Mouse (Mus musculus) right cerebral cortex, adult 18-20 months (tissue): ENCODE data around the gene Zfp706.

Experiments
- DNase-seq: peaks from one replicate; pipeline ENCODE4 v3.0.0; 2022; ENCODE audit warnings: mixed read lengths

Gene Zfp706

DNA sequence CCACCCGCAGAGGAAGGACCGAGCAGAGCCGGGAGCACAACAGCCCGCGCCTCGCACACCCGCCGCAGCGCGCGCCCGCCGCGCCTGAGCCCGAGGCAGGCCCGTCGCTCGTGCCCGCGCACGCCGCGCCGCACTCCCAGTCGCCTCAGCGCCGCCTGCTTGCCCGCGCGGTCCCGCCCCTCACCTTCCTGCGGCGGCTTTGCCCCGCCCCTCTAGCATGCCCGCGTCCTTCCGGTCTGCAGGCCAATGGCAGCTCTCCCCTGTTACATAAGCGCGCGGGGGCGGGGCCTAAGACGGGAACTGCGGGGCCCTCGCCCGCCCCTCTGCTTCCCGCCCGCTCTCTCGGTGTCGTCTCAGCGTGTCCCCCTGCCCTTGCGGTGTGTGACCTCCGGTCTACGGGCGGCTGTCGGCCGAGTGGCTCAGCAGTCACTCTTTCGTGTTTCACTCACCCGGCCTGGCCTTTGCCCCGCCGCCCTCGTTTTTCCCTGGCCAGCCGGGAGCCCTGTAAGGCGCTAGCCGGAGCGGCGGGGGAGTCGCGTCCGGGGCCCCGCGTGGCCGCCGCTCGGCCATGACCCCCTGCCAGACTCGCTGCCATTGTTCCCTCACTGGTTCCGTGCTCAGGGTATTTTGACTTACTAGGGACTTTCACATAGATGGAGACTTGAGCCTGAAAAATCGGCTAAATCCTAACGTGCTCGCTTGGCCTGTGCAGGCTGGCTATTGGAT is at the start of gene Zfp706:
Gene Zfp706 (minus strand): TSS at position 541 of the 726 bp plus-strand sequence.
- DNase-seq: peak; percentile 99

GRCm38 (mm10) chr15:37054582-37054981 is 47.0 kb upstream of the Zfp706 start:
- no peak for DNase-seq

GRCm38 (mm10) chr15:37053085-37053762 is 45.7 kb upstream of the Zfp706 start:
- peak; percentile 80 for DNase-seq

- no peak for DNase-seq
Measured at GRCm38 (mm10) chr15:37047403-37047802, 39.8 kb upstream of the Zfp706 start.

GRCm38 (mm10) chr15:37046586-37046985 is 39.0 kb upstream of the Zfp706 start:
- DNase-seq: no peak

DNA sequence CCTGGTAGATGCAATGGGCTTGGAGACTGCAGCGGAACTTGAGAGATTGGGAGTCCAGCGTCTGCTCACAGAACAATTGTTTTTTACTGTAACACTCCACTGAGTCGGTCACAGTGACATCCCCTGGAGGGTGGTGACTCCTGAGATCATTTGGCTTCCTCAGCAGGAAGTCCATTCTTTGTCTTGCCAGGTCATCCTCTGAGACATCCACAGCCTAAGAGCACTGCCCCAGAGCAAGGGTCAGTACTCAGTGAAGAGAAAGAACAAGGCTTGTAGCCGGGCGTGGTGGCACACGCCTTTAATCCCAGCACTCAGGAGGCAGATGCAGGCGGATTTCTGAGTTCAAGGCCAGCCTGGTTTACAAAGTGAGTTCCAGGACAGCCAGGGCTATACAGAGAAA is 38.6 kb upstream of the Zfp706 start:
- DNase-seq: no peak

- DNase-seq: peak; percentile 79
Measured at GRCm38 (mm10) chr15:37045456-37045855, 37.9 kb upstream of the Zfp706 start.

DNA sequence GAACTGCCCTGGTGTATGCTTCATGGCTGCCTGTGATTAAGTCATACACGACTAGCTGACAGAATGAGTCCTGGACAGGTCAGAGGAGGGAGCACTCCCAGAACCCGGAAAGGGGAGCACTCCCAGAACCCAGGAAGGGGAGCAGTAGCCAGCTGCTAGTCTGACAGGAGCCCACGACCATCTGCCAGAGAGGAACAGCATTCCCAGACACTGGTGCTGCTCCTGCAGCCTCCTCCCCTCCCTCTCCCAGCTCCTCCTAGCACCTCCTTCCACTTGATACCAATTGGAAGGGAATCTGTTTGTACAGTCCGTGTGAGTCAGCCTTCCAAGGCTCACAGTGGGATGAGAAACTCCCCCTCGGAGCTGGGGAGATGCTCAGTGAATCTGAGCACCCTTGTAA is 35.0 kb upstream of the Zfp706 start:
- DNase-seq: peak; percentile 86

GRCm38 (mm10) chr15:37041214-37041613 is 33.6 kb upstream of the Zfp706 start:
- DNase-seq: peak; percentile 57

- no peak for DNase-seq
Measured at GRCm38 (mm10) chr15:37038666-37039065, 31.1 kb upstream of the Zfp706 start.

- no peak for DNase-seq
Measured at GRCm38 (mm10) chr15:37037704-37038103, 30.1 kb upstream of the Zfp706 start.

DNA sequence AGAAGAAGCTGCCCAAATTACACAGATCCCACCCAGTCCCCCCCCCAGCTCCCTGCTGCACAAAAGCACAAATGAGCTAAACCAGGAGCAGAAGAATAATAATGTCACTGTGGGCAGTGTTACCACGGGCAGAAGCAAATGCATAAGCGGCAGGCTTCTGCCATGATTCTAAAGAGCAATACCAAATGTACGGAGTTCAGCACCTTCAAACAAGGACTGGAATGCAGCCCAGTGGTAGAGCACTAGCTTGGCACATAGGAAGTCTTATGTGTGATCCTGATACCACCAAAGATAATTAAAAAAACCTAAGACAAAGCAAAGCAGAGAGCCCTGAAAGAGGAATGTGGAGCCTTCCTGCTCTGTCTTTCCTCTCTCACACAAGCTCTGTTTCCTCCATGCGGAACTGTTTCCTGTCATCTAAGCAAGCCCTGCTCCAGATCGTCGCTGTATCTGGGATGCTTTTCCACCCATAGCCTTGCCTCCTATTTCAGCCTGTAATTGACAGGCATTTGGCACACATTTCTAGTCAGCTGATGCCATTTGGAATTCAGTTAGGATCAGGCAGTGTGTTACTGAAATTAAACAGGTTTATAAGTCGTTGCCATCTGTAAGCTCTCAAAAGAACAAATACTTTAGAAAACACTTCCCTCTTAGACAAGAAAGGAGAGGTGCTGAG is 29.0 kb upstream of the Zfp706 start:
- peak; percentile 48 for DNase-seq

GRCm38 (mm10) chr15:37034155-37034554 is 26.6 kb upstream of the Zfp706 start:
- no peak for DNase-seq

- DNase-seq: no peak
Measured at GRCm38 (mm10) chr15:37033431-37033830, 25.9 kb upstream of the Zfp706 start.

- peak; percentile 69 for DNase-seq
Measured at GRCm38 (mm10) chr15:37031334-37032150, 24.0 kb upstream of the Zfp706 start.

DNA sequence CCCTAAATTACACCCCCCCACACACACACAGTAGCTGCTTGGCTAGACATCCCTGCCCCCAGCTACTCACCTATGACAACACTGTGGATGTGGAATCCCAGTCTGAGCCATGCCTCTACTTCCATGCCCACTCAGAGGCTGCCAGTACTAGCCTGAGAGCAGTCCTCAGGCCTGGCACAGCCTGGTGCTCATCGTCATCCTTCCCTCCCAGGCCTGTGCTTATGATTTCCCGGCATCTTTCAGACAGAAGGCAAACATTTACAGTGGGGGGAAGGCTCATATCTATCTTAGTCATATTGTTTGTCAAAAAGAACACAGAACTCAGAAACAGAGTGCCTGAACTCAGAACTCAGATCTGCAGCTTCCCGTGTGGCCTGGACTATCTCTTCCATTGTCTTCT is 23.4 kb upstream of the Zfp706 start:
- no peak for DNase-seq

DNA sequence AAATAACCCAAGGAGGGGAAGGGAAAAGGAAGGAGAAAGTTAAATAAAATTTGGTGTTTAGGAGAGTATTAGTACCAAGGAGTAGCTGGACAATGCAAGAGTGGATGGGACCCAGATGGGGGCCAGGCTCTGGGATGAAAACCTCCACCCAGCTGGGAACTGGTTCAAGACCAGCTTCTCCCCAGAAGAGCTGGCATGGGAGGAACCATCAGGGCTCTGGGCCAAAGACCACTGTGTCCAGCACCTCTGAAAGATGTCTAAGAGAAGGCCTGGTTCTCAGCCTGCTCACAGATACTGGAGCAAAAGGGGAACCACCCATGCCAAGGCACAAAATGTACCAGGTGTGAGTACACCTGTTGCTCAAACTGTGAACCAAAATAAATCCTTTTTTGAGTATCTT is 20.4 kb upstream of the Zfp706 start:
- DNase-seq: no peak

GRCm38 (mm10) chr15:37026458-37026857 is 18.9 kb upstream of the Zfp706 start:
- DNase-seq: no peak

DNA sequence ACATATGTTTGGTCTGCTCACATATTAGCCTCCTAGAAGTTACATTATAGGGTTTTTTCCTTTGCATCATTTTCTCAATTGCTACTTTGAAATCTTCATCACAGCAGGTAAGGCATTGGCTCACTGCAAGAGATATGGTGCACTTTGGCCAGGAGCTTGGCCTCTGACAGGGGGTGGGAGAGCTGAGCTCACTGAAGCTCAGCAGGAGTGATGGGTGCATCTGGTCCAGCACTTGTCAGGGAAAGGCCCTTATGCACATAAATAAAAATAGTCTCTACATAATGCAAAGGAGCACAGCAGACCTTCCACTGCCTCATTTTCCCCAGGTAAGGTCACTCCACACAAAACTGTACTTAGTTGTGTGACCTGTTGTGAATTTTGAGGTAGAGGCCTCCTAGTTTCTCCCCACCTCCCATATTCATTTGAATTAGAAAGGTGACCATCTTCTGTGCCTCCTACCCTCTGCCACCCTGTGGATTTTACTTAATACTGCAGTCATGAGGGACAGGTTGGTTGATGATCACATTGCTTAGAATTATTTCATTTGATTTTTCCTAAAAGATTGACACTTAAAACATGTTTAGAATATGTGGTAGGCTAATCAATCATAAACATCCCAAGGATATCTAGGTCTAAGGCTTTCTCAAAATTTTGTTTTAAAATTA is 13.1 kb upstream of the Zfp706 start:
- no peak for DNase-seq

- DNase-seq: no peak
Measured at GRCm38 (mm10) chr15:37019434-37019833, 11.9 kb upstream of the Zfp706 start.

DNA sequence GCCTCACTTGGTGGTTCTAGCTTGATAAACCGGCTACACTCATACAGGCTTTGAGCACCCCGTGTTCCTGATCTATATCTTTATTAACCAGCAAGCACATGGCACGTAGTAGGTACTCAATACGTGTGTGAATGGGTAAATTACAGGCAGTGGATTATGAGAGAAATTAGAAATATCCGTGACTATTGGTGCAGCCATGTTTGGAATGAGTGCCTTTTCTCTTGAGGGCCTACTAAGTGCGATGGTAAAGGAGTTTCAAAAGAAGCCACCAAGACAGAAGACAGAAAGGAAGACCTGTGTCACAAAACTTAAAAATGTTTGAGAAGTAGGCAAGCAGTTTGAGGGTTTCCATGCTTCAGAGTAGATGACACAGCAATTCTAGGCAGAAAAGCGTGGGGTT is 4.3 kb upstream of the Zfp706 start:
- no peak for DNase-seq

DNA sequence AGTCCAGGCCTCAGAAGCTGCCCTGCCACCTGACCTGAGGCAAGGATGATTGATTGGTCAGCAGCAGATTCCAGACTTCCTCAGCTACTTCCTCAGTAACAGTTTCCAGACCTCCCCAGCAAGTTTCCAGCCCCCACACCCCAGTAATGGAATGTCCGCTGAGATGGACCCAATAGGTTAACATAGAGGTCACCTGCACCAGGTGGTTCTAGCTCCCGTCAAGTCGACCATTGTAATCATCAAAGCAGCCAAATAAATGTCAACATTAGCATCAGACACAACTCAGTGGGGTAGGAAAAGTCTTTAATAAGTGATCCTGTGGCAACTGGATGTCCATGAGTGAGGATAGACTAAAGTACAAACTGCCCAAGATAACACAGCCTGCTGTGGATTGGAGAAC is 3.7 kb upstream of the Zfp706 start:
- DNase-seq: no peak
